Mouse (Mus musculus): ENCODE data around the gene Pecr. TPM values are rescaled to one million over a fixed set of nuclear protein-coding genes. Genes with fewer than 3 reads are reported as not detected.
A peak's percentile ranks its signal among the peaks of the same experiment; 100 is the strongest.
"Not testable (repeated sequence)": the region's sequence is repeated elsewhere in the genome, so short reads cannot be mapped to it uniquely, and the experiment has no call there.

Gene Pecr
- polyA plus RNA-seq, 1 experiment from 2014 or later = 13.2 TPM

GRCm38 (mm10) chr1:72226172-72226886 lies 57.8 kb downstream of the Pecr start:
- Histone ChIP-seq H3K36me3 (no peaks in the 10 kb centered on the region), H3K4me2 (replicated peaks) (peak overlapping the region; percentile 51), H3K9ac (peak overlapping the region; percentile 35; the same call in 1 of the 2 replicates), H3K27me3 (peaks cover 16% of the 10 kb centered on the region), H3K4me3 (no peak overlapping the region), H3K9me3 (replicated peaks) (no peaks in the 10 kb centered on the region), H3K27ac (peak overlapping the region; percentile 52; the same call in 1 of the 2 replicates), H3K4me1 (peaks cover 5% of the 10 kb centered on the region; the same call in 1 of the 2 replicates)
- peak; percentile 90 for ATAC-seq (ENCODE audit: low FRiP score)
- 1% methylated on average over 9 of the region's 18 CpGs for WGBS

GRCm38 (mm10) chr1:72225720-72226171 lies 58.4 kb downstream of the Pecr start:
- Histone ChIP-seq H3K4me3 (peak overlapping the region; percentile 37), H3K4me2 (replicated peaks) (peak overlapping the region; percentile 51), H3K27me3 (peaks cover 16% of the 10 kb centered on the region), H3K9ac (peak overlapping the region; percentile 35; the same call in 1 of the 2 replicates)
- not testable (repeated sequence) for H3K36me3 ChIP-seq; H3K9me3 ChIP-seq (replicated peaks); H3K27ac ChIP-seq; H3K4me1 ChIP-seq
- WGBS = under 1% methylated on average over 25 of the region's 31 CpGs
- peak; percentile 91 for ATAC-seq (ENCODE audit: low FRiP score)

- Histone ChIP-seq H3K4me3 (peak overlapping the region; percentile 37), H3K4me1 (peaks cover 5% of the 10 kb centered on the region; the same call in 1 of the 2 replicates), H3K4me2 (replicated peaks) (peak overlapping the region; percentile 51), H3K36me3 (no peaks in the 10 kb centered on the region), H3K27ac (no peak overlapping the region), H3K9ac (0 out of 2 replicates have a peak overlapping the region, but pooled peaks have one; percentile 35), H3K27me3 (peaks cover 16% of the 10 kb centered on the region), H3K9me3 (replicated peaks) (no peaks in the 10 kb centered on the region)
- ATAC-seq (ENCODE audit: low FRiP score) = no peak
- 6% methylated on average over 13 of the region's 13 CpGs for WGBS
These were observed 58.9 kb downstream of the Pecr start for GRCm38 (mm10) chr1:72225054-72225718.

GRCm38 (mm10) chr1:72220008-72220407 lies 64.1 kb downstream of the Pecr start:
- no peak for ATAC-seq (ENCODE audit: low FRiP score)
- Histone ChIP-seq H3K9ac (no peak overlapping the region), H3K4me3 (no peak overlapping the region), H3K4me1 (peaks cover 1% of the 10 kb centered on the region; the same call in 1 of the 2 replicates), H3K36me3 (no peaks in the 10 kb centered on the region), H3K27me3 (peaks cover 14% of the 10 kb centered on the region), H3K4me2 (replicated peaks) (no peak overlapping the region), H3K27ac (no peak overlapping the region), H3K9me3 (replicated peaks) (no peaks in the 10 kb centered on the region)
- 23% methylated on average over 4 of the region's 4 CpGs for WGBS

GRCm38 (mm10) chr1:72219116-72219515 lies 65.0 kb downstream of the Pecr start:
- Histone ChIP-seq H3K4me2 (replicated peaks) (no peak overlapping the region), H3K27me3 (peaks cover 12% of the 10 kb centered on the region), H3K27ac (no peak overlapping the region), H3K4me3 (no peak overlapping the region), H3K36me3 (no peaks in the 10 kb centered on the region), H3K9me3 (replicated peaks) (no peaks in the 10 kb centered on the region), H3K9ac (no peak overlapping the region), H3K4me1 (0 out of 2 replicates have a peak, but pooled peaks cover 2% of the 10 kb centered on the region)
- WGBS = 39% methylated on average over 2 of the region's 2 CpGs
- no peak for ATAC-seq (ENCODE audit: low FRiP score)

- Histone ChIP-seq H3K36me3 (no peaks in the 10 kb centered on the region), H3K9me3 (replicated peaks) (no peaks in the 10 kb centered on the region), H3K4me1 (0 out of 2 replicates have a peak, but pooled peaks cover 2% of the 10 kb centered on the region), H3K27ac (no peak overlapping the region), H3K4me2 (replicated peaks) (no peak overlapping the region), H3K27me3 (peaks cover 8% of the 10 kb centered on the region; the same call in 1 of the 2 replicates), H3K4me3 (no peak overlapping the region), H3K9ac (no peak overlapping the region)
- WGBS = 76% methylated on average over 2 of the region's 2 CpGs
- no peak for ATAC-seq (ENCODE audit: low FRiP score)
These were observed 65.5 kb downstream of the Pecr start for GRCm38 (mm10) chr1:72218626-72219025.

GRCm38 (mm10) chr1:72216761-72217160 lies 67.4 kb downstream of the Pecr start:
- Histone ChIP-seq H3K4me2 (replicated peaks) (no peak overlapping the region), H3K36me3 (no peaks in the 10 kb centered on the region), H3K4me1 (0 out of 2 replicates have a peak, but pooled peaks cover 6% of the 10 kb centered on the region), H3K9ac (no peak overlapping the region), H3K27ac (no peak overlapping the region), H3K27me3 (peaks cover 4% of the 10 kb centered on the region; the same call in 1 of the 2 replicates), H3K4me3 (no peak overlapping the region), H3K9me3 (replicated peaks) (no peaks in the 10 kb centered on the region)
- WGBS = 86% methylated on average over 7 of the region's 7 CpGs
- no peak for ATAC-seq (ENCODE audit: low FRiP score)

GRCm38 (mm10) chr1:72215174-72215573 lies 68.9 kb downstream of the Pecr start:
- H3K9me3 ChIP-seq (replicated peaks) = no peaks in the 10 kb centered on the region
- no peak overlapping the region for H3K4me3 ChIP-seq
- H3K27ac ChIP-seq = no peak overlapping the region
- whole genome bisulfite sequencing = 77% methylated on average over 4 of the region's 4 CpGs
- H3K4me1 ChIP-seq = peaks cover 14% of the 10 kb centered on the region; the same call in 1 of the 2 replicates
- no peaks in the 10 kb centered on the region for H3K36me3 ChIP-seq
- no peak overlapping the region for H3K9ac ChIP-seq
- no peak overlapping the region for H3K4me2 ChIP-seq (replicated peaks)
- peaks cover 12% of the 10 kb centered on the region; the same call in 1 of the 2 replicates for H3K27me3 ChIP-seq
- no peak for ATAC-seq (ENCODE audit: low FRiP score)

- Histone ChIP-seq H3K36me3 (no peaks in the 10 kb centered on the region), H3K4me1 (peaks cover 14% of the 10 kb centered on the region; the same call in 1 of the 2 replicates), H3K9me3 (replicated peaks) (no peaks in the 10 kb centered on the region), H3K27ac (no peak overlapping the region), H3K27me3 (peaks cover 12% of the 10 kb centered on the region; the same call in 1 of the 2 replicates), H3K4me3 (no peak overlapping the region), H3K9ac (no peak overlapping the region), H3K4me2 (replicated peaks) (no peak overlapping the region)
- no peak for ATAC-seq (ENCODE audit: low FRiP score)
- 62% methylated on average over 7 of the region's 7 CpGs for WGBS
These were observed 69.6 kb downstream of the Pecr start for GRCm38 (mm10) chr1:72214470-72214961.

GRCm38 (mm10) chr1:72213954-72214353 lies 70.2 kb downstream of the Pecr start:
- Histone ChIP-seq H3K9ac (no peak overlapping the region), H3K4me1 (peaks cover 14% of the 10 kb centered on the region; the same call in 1 of the 2 replicates), H3K27ac (no peak overlapping the region), H3K4me2 (replicated peaks) (no peak overlapping the region), H3K4me3 (no peak overlapping the region), H3K27me3 (peaks cover 12% of the 10 kb centered on the region; the same call in 1 of the 2 replicates), H3K9me3 (replicated peaks) (no peaks in the 10 kb centered on the region), H3K36me3 (no peaks in the 10 kb centered on the region)
- 93% methylated on average over 3 of the region's 3 CpGs for WGBS
- no peak for ATAC-seq (ENCODE audit: low FRiP score)

- Histone ChIP-seq H3K9ac (peak within 1 kb of the TSS; percentile 71), H3K36me3 (no peaks in the 10 kb centered on the region), H3K4me1 (peaks cover 14% of the 10 kb centered on the region; the same call in 1 of the 2 replicates), H3K4me3 (peak within 1 kb of the TSS; percentile 78), H3K4me2 (replicated peaks) (peak within 1 kb of the TSS; percentile 95), H3K27ac (peak within 1 kb of the TSS; percentile 52; the same call in 1 of the 2 replicates), H3K27me3 (peaks cover 12% of the 10 kb centered on the region; the same call in 1 of the 2 replicates), H3K9me3 (replicated peaks) (no peaks in the 10 kb centered on the region)
- ATAC-seq (ENCODE audit: low FRiP score) = peak; percentile 71
- WGBS = under 1% methylated on average over 54 of the region's 89 CpGs
These were observed 72.1 kb downstream of the Pecr start, which contains the start of gene Mreg for GRCm38 (mm10) chr1:72211701-72212699. TSS of gene Mreg (minus strand) at chr1:72212307.

All from hindbrain, embryonic 12.5 days (tissue).